Mouse (Mus musculus) macrophage (primary cell): ENCODE measurements around the gene Lmln. TPM values are rescaled to one million over a fixed set of nuclear protein-coding genes. Genes with fewer than 3 reads are reported as not detected.

Experiments
- H3K27ac ChIP-seq: fragments of 350-480 bp; formaldehyde crosslinking; 2 replicates; pipeline ENCODE4 v1.9.0; 2021
- H3K36me3 ChIP-seq: fragments of 350-480 bp; formaldehyde crosslinking; 2 replicates; pipeline ENCODE4 v1.9.0; 2021; ENCODE audit errors: inconsistent target
- H3K4me3 ChIP-seq: fragments of 350-480 bp; formaldehyde crosslinking; 2 replicates; pipeline ENCODE4 v1.9.0; 2021; ENCODE audit errors: inconsistent target
- H3K79me2 ChIP-seq: fragments of 350-480 bp; formaldehyde crosslinking; 2 replicates; pipeline ENCODE4 v1.9.0; 2021; ENCODE audit errors: inconsistent target
- WGBS: methylation state at CpG from one replicate; pipeline ENCODE4 v1.1.7; 2026; ENCODE audit warnings: inconsistent platforms; ENCODE audit not compliant: missing documents; 5-methylcytosine and 5-hydroxymethylcytosine counted together
- polyA plus RNA-seq: library from polyadenylated mRNA; stranded (reverse); fragments of 250-400 nt; gene quantifications from 3 replicates; pipeline ENCODE4 v1.2.4, GENCODE M21; 2018; ENCODE audit warnings: inconsistent platforms

Lmln gene
- polyA plus RNA-seq, 1 experiment from 2014 or later, result 1.7 TPM

DNA sequence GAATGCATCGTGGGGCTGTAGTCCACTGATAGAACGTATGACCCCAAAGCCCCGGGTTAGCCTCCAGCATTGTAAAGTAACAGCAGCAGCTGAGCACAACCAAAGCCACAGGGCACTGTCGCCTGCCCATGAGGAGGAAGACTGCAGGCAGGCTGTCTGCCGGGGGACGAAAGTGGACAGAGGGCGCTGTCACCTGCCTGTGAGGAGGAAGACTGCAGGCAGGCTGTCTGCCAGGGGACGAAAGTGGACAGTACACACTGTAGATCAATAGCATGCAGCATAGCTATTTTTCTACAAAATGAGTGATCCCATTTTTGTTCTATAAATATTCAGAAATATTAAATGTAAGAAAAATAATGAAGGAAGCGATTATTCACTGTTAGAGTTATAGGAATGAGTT, 2.3 kb downstream of the Lmln start:
- H3K4me3 ChIP-seq, result no peak overlapping the region
- H3K36me3 ChIP-seq, result peaks cover 10% of the 10 kb centered on the region; the same call in 1 of the 2 replicates
- H3K79me2 ChIP-seq, result no peaks in the 10 kb centered on the region
- H3K27ac ChIP-seq, result no peak overlapping the region
- WGBS, result 90% methylated on average over 9 of the region's 9 CpGs

DNA sequence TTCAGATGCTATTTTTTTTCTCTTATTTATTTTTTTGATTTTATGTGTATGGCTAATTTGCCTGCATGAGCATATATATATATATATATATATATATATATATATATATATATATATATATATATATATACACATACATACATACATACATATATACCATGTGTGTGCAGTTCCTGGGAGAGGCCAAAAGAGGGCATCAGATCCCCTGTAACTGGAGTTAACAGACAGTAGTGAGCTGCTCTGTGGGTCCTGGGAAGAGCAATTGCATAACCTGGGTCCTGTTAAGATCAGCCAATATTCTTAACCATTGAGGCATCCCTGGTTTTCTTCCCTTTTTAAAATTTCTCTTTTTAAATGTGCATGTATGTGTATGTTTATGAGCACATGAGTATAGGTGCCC, 8.6 kb downstream of the Lmln start:
- H3K4me3 ChIP-seq, result no peak overlapping the region
- H3K27ac ChIP-seq, result no peak overlapping the region
- no peaks in the 10 kb centered on the region for H3K79me2 ChIP-seq
- H3K36me3 ChIP-seq, result no peaks in the 10 kb centered on the region

DNA sequence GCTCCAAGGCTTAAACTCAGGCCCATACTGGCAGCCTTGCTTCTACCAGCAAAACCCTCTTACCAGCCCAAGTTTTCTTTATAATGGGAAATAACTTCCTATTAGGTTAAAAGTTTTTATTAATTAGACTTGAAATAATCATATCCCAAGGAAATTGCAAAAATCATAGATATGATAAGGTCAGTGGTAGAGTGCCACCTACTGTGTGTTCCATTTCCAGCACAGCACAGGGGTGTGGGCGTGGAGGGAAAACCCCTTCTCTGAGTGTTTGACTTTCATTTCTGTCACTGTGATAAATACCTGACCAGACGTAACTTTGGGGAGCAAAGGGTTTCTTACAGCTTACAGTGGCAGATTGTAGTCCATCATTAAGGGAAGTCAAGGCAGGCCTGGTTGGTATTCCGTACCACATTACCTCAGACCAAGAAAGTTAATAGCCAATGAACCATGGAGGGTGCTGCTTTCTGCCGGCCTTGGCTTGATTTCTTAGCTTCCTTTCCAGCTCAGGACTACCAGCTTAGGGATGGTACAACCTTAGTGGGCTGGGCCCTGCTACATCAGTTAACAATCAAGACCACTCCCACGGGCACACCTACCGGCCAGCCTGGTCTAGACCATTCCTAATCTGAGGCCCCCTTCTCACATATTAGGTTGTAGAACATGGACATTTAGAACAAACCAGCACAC, 10.7 kb downstream of the Lmln start:
- Histone ChIP-seq H3K79me2 (no peaks in the 10 kb centered on the region), H3K27ac (no peak overlapping the region), H3K4me3 (no peak overlapping the region), H3K36me3 (no peaks in the 10 kb centered on the region)
- 96% methylated on average over 6 of the region's 6 CpGs for WGBS

DNA sequence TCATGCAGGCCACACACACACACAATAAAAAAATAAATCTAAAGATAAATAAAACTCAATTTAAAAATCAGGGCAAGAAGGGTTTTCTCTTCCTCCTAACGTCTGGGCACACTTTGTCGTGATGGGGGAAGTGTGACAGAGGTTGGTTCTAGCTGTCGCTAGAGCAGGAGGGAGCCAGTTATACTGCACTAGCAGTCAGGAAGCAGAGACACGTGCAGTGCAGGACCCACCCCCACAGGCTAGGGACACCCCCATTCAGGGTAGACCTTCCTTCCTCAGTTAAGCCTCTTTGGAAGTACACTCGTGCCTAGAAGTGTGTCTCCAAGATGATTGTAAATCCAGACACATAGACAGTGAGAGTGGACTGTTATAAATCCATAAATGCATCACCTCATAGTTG, 12.6 kb downstream of the Lmln start:
- WGBS, result 19% methylated on average over 5 of the region's 5 CpGs
- no peaks in the 10 kb centered on the region for H3K36me3 ChIP-seq
- peak overlapping the region; percentile 16; the same call in 1 of the 2 replicates for H3K27ac ChIP-seq
- no peaks in the 10 kb centered on the region for H3K79me2 ChIP-seq
- H3K4me3 ChIP-seq, result no peak overlapping the region

DNA sequence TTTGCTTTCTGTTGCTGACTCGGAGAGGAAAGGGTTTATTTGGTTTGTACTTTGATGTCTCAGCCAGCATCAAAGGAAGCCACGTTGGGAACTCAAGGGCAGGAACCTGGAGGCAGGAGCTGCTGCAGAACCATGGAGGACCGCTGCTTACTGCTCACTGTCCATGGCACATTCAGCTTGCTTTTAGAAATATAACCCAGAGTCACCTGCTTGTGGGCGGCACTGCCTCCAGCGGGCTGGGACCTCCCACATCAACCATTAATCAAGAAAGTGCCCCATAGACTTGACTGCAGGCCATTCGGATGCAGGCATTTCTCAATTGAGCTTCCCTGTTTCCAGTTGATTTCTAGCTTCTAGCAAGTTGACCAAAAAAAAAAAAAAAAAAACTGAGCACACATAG, 13.8 kb downstream of the Lmln start:
- 68% methylated on average over 6 of the region's 6 CpGs for WGBS
- Histone ChIP-seq H3K27ac (peak overlapping the region; percentile 88), H3K4me3 (no peak overlapping the region), H3K79me2 (no peaks in the 10 kb centered on the region), H3K36me3 (no peaks in the 10 kb centered on the region)

DNA sequence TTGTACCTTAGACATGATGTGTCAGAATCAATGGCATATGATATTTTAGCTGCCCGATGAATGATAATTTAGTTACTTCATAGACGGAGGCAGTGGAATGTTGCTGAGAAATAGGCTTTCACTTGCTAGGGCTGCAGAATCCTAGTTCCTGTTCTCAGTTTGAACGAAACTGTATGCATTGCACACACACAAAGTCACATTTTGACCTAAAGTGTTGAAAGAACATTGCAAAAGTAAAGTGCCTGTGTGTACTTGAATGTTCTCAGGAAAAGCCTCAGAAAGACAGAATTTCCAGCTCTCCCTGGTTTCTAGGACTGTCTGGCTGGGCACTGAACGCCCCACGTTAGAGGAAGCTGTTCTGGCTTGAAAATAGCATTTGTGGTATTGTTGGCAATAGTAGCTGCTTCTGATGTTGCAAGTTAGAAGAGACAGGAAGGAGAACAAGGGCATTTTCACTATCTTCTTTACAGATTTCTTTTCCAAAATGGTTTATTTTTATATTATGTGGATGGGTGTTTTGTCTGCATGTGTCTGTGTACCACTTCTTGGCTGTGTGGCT, 14.8 kb downstream of the Lmln start:
- H3K4me3 ChIP-seq, result no peak overlapping the region
- 0% methylated on average over 5 of the region's 5 CpGs for WGBS
- H3K79me2 ChIP-seq, result no peaks in the 10 kb centered on the region
- H3K27ac ChIP-seq, result peak overlapping the region; percentile 88
- H3K36me3 ChIP-seq, result no peaks in the 10 kb centered on the region

DNA sequence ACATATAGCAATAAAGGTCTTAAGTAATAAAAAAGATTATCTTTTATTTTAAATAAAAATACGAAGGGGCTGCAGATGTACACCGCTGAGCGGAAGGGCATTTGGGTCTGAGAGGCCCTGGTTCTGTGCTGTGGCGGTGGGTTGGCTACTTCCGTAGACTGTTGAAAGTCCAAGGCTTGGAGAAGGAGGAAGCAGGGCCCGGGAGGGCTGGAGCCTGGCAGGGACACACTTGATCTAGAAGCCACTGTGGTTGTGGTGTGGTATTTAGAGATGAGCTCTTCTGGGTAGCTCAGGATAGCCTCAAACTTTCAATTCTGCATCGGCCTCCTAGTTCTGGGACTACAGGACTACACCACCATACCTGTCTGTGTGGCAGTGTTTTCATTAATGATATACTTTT, 17.7 kb downstream of the Lmln start:
- 49% methylated on average over 7 of the region's 7 CpGs for WGBS
- Histone ChIP-seq H3K27ac (no peak overlapping the region), H3K4me3 (no peak overlapping the region), H3K79me2 (no peaks in the 10 kb centered on the region), H3K36me3 (no peaks in the 10 kb centered on the region)

DNA sequence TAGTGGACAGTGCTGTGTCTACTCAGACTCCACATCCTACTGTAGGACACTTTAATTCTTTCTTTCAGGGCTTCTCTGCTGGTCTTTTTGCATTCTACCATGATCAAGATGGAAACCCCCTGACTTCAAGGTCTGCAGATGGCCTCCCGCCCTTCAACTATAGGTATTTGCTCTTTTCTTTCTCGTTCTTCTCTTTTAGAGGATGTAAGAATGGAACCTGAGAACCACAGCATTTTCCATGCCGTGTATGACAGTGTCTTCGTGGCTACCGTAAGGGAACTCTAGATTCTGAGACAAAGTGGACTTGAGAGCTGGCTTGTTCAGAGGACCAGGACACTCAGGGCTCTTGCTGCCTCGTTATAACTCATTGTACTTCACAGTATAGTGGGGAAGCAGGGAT, 20.6 kb downstream of the Lmln start:
- no peak overlapping the region for H3K4me3 ChIP-seq
- no peaks in the 10 kb centered on the region for H3K79me2 ChIP-seq
- no peak overlapping the region for H3K27ac ChIP-seq
- H3K36me3 ChIP-seq, result no peaks in the 10 kb centered on the region
- WGBS, result 90% methylated on average over 6 of the region's 6 CpGs

DNA sequence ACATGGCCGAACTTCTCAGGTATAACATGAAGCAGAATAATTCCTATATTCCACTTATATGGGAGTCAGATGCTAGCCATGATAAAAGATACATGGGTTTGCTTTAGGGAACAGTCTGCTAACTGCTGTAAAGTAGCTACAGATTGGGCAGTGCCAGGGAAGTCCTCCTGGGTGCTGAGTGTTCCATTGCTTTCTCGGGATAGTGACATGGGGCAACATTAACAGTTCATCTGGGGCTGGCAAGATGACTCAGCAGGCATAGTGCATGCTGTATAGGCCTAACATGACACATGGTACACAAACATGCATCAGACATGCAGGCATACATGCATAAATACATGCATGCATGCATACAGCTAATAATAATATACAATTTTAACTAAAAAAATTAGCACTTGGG, 21.7 kb downstream of the Lmln start:
- Histone ChIP-seq H3K27ac (no peak overlapping the region), H3K36me3 (no peaks in the 10 kb centered on the region), H3K79me2 (no peaks in the 10 kb centered on the region), H3K4me3 (no peak overlapping the region)
- WGBS, result 86% methylated on average over 2 of the region's 2 CpGs

DNA sequence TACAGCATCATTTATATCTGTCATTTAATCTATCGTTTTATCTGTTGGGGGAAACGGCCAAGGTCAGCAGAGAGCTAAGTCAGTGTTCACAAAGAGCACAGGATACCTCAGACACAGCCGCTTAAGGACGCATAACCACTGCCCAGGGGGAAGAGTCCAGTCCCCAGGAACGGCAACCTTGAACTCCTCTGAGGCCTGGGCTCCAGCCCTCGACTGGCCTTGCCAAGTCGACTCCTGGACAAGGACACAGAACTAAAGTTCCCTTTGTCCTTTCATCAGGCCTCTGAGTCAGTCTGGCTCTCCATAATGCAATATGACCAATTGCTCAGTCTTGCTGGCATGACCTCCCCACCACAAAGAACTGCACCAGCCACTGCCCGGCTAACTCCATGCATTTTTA, 23.3 kb downstream of the Lmln start:
- no peaks in the 10 kb centered on the region for H3K36me3 ChIP-seq
- WGBS, result 88% methylated on average over 8 of the region's 8 CpGs
- H3K4me3 ChIP-seq, result no peak overlapping the region
- H3K27ac ChIP-seq, result no peak overlapping the region
- H3K79me2 ChIP-seq, result no peaks in the 10 kb centered on the region

DNA sequence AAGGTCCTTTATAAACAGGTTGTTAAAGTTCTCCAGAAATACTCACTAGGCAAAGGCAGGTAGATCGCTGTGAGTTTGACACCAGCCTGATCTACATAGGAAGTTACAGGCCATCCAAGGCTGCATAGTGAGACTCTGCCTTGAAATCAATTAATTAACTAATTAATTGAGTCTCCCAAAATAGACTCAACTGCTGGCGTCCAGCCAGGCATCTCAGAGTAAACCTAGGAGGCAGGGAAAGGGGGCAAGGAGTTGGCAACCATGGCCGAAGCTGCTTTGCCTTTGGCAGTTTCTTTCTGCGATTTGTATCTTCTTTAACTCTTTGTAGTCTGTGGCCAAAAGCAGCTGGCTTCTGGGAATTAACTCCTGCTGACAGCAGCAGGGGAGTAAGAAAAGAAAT, 51.4 kb downstream of the Lmln start:
- Histone ChIP-seq H3K27ac (no peak overlapping the region), H3K4me3 (no peak overlapping the region), H3K36me3 (no peaks in the 10 kb centered on the region), H3K79me2 (no peaks in the 10 kb centered on the region)
- whole genome bisulfite sequencing, result 96% methylated on average over 4 of the region's 4 CpGs

DNA sequence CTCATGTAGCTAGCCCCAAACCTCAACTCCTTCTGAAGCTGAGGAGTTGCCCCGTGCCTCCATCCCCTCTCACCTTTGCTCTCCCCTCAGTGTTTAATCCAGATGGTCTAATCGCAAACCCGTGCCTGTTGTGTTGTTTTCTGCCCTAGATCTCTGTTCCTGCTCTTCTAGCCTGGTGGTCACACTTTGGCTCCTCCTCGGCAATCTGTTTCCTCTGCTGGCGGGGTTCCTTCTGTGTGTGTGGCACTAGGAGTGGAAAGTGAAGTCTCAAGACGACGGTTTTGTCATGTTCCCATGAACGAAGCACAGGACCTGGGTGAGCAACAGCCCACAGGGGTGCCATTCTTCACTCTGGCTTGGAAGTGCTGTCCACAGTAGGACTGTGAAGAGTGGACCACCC, 61.1 kb downstream of the Lmln start:
- Histone ChIP-seq H3K27ac (no peak overlapping the region), H3K36me3 (no peaks in the 10 kb centered on the region), H3K4me3 (no peak overlapping the region), H3K79me2 (no peaks in the 10 kb centered on the region)
- WGBS, result 44% methylated on average over 8 of the region's 8 CpGs

DNA sequence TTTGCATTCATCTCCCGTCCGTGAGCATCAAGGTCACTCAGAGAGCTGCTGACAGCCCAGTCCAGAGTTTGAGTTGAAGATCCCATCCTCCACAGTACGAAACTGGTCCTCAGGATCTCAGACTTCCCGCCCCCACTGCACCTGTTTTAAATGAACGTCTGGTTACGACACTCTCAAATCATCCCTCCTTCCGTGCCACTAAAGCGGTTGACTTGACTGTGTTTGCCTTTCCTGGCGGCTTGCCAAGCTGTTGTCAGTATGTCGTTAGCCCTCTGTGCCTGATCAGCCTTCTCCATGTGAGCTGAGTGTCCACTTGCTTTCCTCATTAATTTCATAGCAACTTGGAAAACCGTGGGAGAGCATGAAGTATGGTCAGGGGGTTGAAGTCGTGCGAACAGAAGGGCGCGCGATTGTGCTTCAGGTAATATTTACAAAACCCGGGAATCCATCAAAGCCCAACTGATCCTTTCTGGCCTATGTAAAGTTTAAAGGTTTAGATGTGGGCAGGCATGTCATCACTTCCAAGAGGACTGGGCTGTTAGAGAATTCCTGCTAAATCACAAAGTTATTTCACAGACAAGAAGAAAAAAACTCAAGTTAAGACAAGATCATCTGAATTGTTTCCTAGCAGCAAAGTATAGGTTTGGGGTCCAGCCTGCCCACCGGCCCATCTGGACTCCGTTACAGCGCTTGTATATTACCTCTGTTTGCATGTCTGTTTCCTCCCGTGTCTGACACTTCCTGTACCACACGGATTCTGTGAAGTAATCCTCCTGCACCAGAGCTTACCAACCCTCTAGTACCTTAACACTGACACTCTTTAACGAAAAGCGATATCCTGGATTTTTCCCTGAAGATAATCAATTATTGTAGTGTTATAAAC, 61.9 kb downstream of the Lmln start:
- no peak overlapping the region for H3K27ac ChIP-seq
- no peaks in the 10 kb centered on the region for H3K36me3 ChIP-seq
- 69% methylated on average over 19 of the region's 24 CpGs for WGBS
- no peak overlapping the region for H3K4me3 ChIP-seq
- H3K79me2 ChIP-seq, result no peaks in the 10 kb centered on the region

DNA sequence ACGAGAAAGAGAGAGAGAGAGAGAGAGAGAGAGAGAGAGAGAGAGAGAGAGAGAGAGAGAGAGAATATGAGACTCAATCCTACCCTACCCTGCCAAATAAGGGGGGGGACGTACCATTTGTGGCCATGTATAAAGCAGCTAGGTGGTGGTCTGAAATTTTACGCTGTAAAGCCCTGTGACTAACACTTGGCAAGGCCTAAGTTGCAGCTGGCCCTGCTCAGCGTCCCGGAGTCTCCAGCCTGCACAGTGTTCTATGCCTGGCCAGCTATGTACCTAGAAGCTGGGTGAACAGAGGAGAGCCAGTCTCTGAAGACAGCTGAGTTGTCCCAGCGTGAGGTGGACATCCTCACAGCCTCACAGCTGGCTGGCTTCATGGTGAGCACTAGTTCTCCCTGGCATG, 64.7 kb downstream of the Lmln start:
- 94% methylated on average over 4 of the region's 6 CpGs for WGBS
- no peaks in the 10 kb centered on the region for H3K36me3 ChIP-seq
- H3K79me2 ChIP-seq, result no peaks in the 10 kb centered on the region
- no peak overlapping the region for H3K27ac ChIP-seq
- H3K4me3 ChIP-seq, result no peak overlapping the region

DNA sequence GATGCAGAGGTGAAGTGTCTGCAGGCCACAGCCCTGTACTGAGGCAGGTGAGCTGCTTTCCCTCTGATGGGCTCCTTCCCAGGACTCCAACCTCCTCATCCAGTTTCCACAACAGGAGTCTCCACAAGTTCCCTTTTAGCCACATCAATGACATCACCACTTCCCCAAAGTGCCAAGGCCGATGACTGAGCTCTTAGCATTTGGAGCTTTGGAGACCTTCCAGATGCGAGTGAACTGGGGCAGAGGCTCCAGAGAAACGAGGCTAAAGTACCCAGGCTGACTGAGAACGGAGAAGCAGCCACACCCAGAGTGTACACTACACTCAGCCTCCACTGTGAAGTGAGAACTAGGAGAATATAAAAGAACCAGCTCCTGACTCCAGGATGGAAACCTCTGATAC, 68.4 kb downstream of the Lmln start:
- no peaks in the 10 kb centered on the region for H3K36me3 ChIP-seq
- no peak overlapping the region for H3K27ac ChIP-seq
- no peak overlapping the region for H3K4me3 ChIP-seq
- no peaks in the 10 kb centered on the region for H3K79me2 ChIP-seq
- 0% methylated on average over 4 of the region's 4 CpGs for WGBS
